Mouse (Mus musculus): ENCODE data around the gene Grin3b.

- TF ChIP-seq POLR2A (IDR thresholded peaks at IDR 0.05; ENCODE audit: low read depth, low read length) (no peak), CTCF (IDR thresholded peaks at IDR 0.05; ENCODE audit: extremely low read depth, insufficient read depth, insufficient read length, insufficient replicate concordance) (no peak)
Observed at GRCm38 (mm10) chr10:79977324-79977723, 6.8 kb downstream of the Grin3b start.
